Mouse (Mus musculus) left cerebral cortex, postnatal 25 days (tissue): ENCODE measurements around the gene Skor1. TPM values are rescaled to one million over a fixed set of nuclear protein-coding genes. Genes with fewer than 3 reads are reported as not detected.

Experiments used
- DNase-seq, 2 experiments: peaks; one replicate each; pipeline ENCODE4 v3.0.0; 2022; ENCODE audit warnings: low spot score in 2 of 2, mixed read lengths in 1 of 2
- intact Hi-C: fragments of 180-260 bp; cut with DNase I; formaldehyde crosslinking; loops from one replicate; pipeline ENCODE4 v1.15.1; 2025
- total RNA-seq, 2 experiments: library from RNA; stranded (reverse); gene quantifications; 2 replicates each; pipeline ENCODE4 v1.2.3; 2021

The Skor1 gene
- total RNA-seq, 2 experiments from 2014 or later = 0.09 to 0.11 TPM

DNA sequence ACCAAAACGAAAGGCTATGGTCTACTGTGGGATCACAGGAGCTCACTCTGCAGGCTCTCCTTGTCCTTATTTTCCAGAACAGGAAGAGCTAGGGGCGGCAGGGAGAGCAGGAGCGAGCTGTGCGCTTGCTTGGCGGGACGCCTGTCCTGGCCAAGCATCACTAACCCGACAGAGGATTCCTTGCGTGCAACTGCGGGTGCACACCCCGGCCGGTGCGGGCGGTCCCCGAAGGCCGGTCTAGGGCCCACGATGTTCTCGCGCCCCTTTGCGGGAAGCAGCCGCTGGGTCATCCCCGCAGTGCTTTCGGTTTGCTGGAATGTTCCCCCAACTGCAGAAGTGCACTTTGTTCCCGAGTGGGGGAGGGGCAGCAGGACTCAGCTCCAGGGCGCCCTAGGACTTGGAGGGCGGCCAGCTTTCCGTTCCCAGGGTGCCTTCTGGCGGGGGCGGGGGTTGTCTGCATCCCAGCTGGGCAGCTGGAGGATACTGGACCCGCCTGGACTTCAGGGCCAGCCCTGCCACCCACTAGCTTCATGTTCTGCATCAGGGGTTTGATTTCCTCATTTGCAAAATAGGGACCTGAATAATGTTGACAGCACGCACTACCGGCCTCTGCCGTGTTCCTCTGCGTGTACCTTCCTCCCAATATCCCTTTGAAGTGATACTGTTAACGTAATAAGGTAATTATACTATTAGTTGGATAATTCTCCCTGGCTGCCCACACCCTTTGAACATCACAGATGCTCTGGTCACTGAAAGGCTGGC is 39.6 kb downstream of the Skor1 start:
- peak; percentile 85 to 86 for DNase-seq
- intact Hi-C loops = loop anchor here (1.0 to 5.0 kb wide), 2 partner anchors 17 to 127 kb away; no protein-coding TSS in a partner anchor

GRCm38 (mm10) chr9:63108580-63108979 is 40.2 kb downstream of the Skor1 start:
- no peak for DNase-seq
- intact Hi-C loops = loop anchor here (5.0 kb wide), 1 partner anchor 126 kb away; no protein-coding TSS in a partner anchor

DNA sequence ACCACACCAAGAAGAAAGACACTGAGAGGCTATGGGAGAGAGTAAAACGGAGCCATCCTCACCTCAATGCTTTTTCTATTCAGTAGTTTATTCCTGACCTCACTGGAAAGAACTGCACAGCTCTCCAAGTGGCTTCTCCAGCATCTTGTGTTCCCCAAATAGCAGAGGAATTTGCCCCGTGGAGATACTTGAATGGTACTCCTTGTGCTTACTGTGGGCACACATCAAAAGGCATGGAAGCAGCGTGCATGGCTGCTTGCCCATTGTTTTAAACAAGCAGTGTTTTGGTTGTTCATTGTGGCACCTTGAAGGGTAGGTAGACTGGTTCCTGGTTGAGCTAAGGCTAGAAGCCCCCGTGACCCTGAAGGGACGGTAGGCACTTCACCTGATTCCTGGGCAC is 48.1 kb downstream of the Skor1 start:
- intact Hi-C loops = no loop called here
- no peak for DNase-seq

DNA sequence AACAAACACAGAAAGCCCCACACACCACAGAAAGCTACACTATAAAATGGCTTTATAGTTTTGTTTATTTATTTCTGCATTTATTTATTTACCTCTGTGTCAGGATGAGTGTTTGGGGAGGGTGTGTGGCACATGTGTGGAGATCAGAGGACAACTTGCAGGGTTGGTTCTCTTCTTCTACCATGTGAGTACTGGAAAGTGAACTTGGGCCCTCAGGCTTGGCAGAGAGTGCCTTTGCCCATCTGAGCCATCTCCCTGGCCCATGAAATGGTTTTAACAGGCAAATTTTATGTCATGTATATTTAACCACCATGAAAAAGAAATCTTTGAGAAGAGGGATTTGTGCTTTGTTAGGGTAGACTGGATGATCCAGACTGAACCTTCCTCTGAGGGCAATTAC is 48.9 kb downstream of the Skor1 start:
- DNase-seq = no peak
- intact Hi-C loops = no loop called here

DNA sequence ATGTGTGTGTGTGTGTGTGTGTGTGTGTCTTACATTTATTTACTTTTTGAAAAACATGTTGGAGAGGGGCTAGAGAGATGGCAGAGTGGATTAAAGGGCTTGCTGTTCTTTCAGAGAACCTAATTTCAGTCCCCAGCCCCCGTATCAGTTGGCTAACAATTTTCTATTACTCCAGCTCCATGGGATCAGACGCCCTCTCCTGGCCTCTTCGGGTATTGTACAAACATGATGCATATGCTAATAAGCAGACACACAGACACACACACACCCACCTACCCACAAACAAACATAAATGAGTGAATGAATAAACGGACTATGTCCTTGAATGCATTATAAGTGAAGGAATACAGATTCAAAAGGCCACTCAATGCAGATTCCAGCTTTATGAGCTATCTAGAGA is 49.4 kb downstream of the Skor1 start:
- intact Hi-C loops = no loop called here
- DNase-seq = no peak

GRCm38 (mm10) chr9:63098887-63099286 is 49.9 kb downstream of the Skor1 start:
- intact Hi-C loops = no loop called here
- no peak for DNase-seq

GRCm38 (mm10) chr9:63097204-63097603 is 51.6 kb downstream of the Skor1 start:
- DNase-seq = no peak
- intact Hi-C loops = no loop called here

DNA sequence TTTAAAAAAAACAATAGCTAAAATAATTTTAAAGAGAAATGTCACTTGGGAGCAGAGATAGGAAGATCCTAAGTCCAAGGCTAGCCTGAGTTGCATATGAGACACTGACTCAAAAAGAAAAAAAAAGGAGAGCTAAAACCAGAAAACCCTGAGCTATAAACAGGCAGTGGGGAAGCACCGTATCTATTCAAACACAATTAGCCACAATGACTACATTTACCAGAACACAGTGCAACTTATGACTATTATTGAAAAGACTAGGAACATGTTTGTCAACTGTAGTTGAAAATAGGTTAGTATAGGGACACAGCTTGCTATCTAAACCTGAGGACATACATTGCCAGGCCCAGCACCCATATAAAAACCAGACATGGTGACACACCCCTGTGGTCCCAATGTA is 54.7 kb downstream of the Skor1 start:
- intact Hi-C loops = no loop called here
- no peak for DNase-seq

DNA sequence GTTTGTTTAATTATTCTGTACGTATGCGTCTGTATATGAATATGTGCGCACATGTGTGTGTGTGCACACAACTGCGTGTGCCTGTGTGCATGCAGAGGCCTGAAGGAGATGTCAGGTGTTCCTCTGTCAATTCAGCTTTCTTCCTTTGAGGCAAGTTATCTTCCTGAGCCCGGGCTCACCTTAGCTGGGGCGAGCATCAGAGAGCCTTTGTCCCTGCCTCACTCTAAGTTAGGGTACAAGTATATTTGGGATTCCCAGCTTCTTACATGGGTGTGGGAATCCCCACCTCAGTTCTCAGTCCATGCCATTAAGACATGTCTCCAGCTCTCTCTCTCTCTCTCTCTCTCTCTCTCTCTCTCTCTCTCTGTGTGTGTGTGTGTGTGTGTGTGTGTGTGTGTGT is 56.2 kb downstream of the Skor1 start:
- no peak for DNase-seq
- intact Hi-C loops = loop anchor here (1.0 to 2.0 kb wide), 2 partner anchors 17 to 34 kb away; no protein-coding TSS in a partner anchor

DNA sequence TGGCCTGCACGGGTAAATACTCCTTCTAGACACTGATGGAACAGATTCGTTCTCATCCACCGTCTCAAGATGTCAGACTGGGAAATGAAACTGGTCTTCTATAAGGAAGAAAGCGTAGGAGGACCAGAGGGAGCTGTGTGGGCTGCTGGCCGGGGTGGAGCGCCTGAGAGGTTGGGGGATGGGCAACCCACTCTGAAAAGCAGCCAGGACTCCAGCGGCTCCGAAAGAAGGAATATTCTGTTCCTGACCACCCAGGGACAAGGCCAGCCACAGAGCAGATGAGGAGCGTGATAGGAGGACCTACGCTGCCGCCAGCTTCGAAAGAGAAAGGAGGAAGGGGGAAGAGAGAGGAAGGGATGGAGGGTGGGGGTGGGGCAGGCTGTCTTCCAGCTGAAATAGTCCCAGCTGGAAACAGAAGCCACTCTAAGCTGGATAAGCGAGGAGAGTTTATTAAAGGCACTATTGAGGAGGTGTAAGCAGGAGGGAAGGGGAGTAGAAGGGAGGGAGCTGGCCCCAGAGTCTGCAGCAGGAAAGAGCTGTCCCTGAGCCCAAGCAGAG is 56.7 kb downstream of the Skor1 start:
- intact Hi-C loops = loop anchor here (1.0 to 2.0 kb wide), 2 partner anchors 17 to 33 kb away; no protein-coding TSS in a partner anchor
- DNase-seq = peak; percentile 78 to 86

DNA sequence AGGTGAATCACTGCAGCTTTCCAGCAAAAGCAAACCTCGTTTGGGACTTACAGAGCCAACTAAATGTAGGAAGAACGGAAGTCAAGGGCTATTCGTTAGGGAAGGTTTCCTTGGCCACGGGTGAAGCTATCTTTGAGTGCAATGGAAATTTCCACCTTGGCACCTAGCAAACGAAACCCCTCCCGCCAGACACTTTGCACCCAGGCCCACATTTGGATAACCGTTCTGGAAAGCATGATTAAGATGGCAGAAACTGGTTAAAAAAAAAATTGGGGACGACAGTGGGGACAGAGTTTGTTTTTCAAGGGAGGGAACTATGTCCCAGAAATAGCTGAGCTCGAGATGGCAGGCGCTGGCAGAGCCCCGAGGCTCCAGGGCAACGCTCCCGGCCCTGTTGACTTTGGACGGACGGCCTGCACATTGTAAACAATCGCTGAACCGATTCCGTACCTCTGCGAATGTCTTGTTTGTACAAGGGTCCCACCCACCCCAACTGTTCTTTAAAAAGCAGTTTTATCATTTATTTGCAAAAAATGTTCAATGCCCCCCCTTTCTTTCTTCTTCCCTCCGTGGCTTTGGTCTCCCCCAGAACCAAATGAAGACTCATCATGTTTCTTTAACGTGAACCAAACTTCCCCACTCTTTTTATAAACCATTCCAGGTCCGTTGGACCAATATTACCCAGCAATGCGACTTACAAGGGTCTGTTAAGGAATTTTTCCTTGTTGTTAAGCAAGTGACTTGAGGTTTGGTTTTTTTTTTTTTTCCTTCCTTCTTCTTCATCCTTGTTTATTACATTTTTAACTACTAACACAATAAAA is 57.5 kb downstream of the Skor1 start:
- DNase-seq = peak in 1 of 2 experiments; percentile 26
- intact Hi-C loops = no loop called here

- DNase-seq = no peak
- intact Hi-C loops = no loop called here
Observed at GRCm38 (mm10) chr9:63089141-63089540, 59.6 kb downstream of the Skor1 start.

Other genes with a start within 250 kb of the Skor1 start
- gene Pias1, start 161.0 kb downstream of the Skor1 start, total RNA-seq = 10 to 100 TPM; 59.8 to 64.3 TPM
- 10 to 100 TPM; 29.8 to 30.6 TPM for gene Map2k5, start 228.9 kb upstream of the Skor1 start, total RNA-seq